Mouse (Mus musculus) thymus, postnatal 10 days (tissue): ENCODE data around the gene Pecam1.
"Not testable (repeated sequence)": the region's sequence is repeated elsewhere in the genome, so short reads cannot be mapped to it uniquely, and the experiment has no call there.

Experiments
- DNase-seq, 2 experiments: peaks; one replicate each; pipeline ENCODE4 v3.0.0; 2021; ENCODE audit warnings: low spot score in 2 of 2

The Pecam1 gene

GRCm38 (mm10) chr11:106667855-106668254 is 82.6 kb downstream of the Pecam1 start:
- no peak for DNase-seq

DNA sequence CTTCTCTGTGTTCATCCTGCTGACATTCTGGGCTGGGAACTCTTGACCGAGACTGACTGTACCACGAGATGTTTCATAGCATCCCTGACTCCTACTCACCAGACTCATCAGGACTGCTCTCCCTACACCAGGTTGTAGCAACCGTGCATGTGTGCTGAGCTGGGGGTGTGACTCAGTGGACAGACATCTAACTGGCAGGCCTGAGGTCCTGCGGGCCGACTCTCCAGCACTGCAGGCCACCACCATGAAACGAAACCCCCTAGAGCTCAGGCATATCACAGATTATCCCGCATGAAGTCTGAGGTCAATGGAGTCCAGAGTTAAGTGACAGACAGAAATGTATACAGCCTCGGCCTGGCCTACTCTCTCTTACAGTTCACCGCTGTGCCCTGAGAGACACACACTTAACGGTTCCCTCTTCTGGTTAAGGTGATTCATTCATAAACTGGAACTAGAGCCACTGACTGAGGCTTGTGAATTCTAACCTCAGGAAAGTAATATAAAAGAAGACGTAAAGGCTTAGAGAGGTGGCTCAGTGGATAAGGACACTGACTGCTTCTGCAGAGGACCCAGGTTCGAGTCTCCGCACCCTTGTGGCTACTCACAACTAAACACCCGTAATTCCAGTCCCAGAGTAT is 83.8 kb downstream of the Pecam1 start:
- DNase-seq: no peak

DNA sequence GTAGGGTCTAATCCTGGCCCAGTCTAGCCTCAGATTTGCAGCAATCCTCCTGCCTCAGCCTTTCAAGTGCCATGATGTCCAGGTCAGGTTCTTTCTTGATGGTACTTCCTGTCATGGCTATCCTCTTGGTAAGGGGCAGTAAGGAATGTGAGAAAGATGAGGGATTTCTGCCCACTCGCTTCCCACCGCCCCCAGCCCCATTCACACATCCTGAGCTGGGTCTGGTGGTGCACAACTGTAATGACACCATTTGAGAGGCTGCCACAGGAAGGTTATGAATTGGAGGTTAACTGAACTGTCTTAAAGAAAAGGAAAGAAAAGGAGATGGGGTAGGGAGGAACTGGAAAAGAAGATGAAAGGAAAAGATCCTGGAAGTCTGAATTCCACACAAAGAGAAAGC is 84.6 kb downstream of the Pecam1 start:
- DNase-seq: no peak

DNA sequence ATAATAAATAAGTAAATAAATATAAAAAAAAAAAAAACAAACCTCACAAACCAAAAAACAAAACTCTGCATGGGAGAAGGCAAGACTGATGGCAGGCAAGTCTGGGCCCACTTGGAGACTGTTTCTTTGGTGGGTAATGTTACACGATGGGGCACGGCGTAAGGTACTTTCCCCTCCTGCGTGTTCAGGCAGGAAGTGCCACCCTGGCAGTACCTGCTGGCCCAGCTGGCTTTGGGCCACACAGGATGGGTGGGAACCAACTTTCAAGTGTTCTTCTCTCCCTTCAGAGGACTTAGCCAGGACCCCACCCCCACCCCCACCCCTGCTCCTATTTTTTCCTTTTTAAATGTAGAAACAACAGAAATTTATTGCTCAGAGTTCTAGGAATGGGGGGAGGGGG is 85.1 kb downstream of the Pecam1 start:
- DNase-seq: peak in 1 of 2 experiments; percentile 50

DNA sequence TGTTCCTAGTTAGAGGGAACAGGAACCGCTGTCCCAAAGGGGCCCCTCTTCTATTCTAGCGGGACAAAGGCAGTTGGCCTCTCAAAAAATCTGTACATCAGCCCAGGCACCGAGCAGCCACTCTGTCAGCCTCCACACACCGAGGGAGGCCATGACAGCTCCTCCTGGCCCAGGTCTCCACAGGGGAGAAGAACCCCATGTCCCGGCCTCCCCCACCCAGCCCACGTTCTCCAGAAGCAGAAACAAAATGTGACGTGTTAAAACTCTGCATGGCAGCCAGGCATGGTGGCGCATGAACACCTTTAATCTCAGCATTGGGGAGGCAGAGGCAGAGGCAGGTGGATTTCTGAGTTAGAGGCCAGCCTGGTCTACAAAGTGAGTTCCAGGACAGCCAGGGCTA is 85.7 kb downstream of the Pecam1 start:
- no peak for DNase-seq

GRCm38 (mm10) chr11:106663838-106664237 is 86.6 kb downstream of the Pecam1 start:
- no peak for DNase-seq

DNA sequence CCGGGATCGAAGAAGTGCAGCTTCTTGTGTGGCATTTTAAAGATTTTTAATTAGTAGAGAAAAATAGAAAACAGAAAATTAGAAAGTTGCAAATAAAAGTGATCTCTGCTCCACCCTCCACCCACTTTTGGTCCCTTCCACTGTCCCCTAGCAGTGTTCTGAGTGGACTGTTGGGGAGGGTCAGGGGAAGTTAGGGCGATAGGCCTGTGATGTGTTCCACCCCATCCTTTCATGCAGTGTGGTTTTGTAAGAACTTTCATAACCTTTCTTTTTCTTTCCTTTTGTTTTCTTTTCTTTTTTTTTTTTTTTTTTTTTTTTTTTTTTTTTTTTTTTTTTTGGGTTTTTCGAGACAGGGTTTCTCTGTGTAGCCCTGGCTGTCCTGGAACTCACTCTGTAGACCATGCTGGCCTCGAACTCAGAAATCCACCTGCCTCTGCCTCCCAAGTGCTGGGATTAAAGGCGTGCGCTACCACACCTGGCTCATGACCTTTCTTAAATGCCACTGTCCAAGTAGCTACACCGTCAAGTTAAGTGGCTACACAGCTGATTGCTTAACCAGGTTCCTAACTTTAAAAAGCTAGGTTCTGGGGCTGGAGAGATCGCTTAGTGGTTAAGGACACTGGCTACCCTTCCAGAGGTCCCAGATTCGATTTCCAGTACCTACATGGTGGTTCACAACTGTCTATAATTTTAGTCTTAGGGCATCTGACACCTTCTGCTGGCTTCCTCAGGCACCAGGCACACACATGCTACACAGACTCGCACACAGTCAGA is 87.6 kb downstream of the Pecam1 start:
- DNase-seq: no peak

DNA sequence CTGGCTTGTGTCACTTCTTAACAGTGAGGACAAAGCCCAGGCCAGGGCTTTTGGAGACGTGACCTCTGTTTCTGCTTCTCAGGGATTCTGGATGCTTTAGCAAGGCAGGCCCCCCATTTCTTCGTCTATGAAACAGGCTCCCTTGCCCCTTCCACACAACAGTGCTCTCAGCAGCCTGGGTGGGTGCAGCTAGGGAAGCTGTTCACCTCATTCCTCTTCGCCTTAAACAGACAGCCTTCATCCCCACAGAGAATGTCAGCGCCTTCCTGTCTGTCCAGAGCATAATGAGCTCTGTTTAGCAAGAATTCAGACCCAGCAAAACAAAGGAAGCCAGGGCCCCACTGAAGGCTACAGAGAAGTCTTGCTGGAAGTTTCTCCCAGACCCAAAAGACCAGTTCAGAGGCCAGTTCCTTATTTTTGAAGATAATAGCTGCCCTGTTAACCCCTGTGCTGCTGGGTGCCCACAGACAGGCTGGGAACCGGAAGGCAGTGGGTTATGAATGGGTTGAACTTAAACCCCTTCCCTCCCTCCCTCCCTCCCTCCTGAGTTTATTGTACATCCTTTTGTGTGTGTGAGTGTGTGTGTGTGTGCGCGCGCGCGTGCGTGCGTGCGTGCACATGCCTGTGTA is 89.9 kb downstream of the Pecam1 start:
- no peak for DNase-seq

- no peak for DNase-seq
These were observed 90.7 kb downstream of the Pecam1 start for GRCm38 (mm10) chr11:106659598-106660295.

- peak in 1 of 2 experiments; percentile 29 for DNase-seq
These were observed 92.2 kb downstream of the Pecam1 start for GRCm38 (mm10) chr11:106658051-106658880.

GRCm38 (mm10) chr11:106656896-106657498 is 93.4 kb downstream of the Pecam1 start:
- DNase-seq: not testable (repeated sequence)

DNA sequence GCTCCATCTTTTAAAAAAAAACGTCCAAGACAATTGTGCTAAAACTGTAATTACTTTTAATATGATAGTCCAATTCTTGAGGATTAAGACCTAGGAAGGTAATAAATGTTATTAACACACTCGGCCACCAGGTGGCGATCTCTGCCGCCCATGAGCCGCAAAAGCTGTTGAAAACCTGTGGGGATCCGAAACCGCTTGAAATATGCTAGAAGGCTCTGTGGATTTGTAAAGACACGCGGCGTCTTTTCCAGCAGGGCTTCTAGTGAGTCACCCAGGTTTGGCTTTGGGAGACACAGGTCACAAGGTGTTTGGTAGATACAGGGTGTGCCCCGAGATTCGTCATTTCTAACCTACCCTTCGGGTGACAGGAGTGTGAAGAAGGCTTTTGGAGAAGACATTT is 102.1 kb downstream of the Pecam1 start:
- peak; percentile 51 to 80 for DNase-seq

- no peak for DNase-seq
These were observed 107.3 kb downstream of the Pecam1 start for GRCm38 (mm10) chr11:106642966-106643637.

DNA sequence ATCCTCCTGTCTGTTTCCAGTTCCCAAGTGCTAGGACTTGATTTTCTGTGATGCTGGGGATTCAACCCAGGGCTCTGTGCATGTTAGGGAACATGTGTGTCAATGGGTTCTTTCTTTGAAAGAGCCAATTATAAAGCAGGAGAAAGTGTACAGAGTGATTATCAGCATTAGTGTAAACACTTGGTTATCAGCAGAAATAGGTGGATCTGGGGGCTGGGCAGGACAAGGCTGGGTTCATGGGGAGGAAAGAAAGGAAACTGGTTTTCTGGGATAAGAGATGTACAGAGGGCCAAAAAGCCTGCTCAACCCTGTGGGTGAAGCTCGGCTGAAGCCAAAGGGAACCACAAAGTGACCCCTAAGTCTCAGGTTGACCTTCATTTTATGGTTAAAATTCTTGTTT is 108.8 kb downstream of the Pecam1 start:
- DNase-seq: no peak

GRCm38 (mm10) chr11:106640059-106640458 is 110.4 kb downstream of the Pecam1 start:
- DNase-seq: no peak

- DNase-seq: no peak
These were observed 111.1 kb downstream of the Pecam1 start for GRCm38 (mm10) chr11:106639356-106639692.

- no peak for DNase-seq
These were observed 111.7 kb downstream of the Pecam1 start for GRCm38 (mm10) chr11:106638551-106639355.

DNA sequence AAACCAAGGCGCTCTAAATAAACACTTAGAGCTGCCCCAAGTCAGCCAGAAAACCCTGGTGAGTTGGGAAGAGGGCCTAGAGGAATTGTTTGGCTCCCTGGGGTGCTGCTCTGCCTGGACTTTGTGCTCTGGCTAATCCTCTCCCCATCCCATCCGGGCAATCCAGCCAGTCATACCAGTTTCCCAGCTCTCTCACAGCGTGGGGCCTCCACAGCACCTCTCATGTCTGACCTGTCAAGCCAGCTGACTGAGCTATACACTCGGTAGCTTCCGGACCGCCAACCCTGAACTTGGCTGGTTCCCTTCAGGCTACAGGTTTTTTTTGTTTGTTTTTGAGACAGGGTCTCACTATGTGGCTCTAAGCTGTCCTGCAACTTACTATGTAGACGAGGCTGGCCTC is 112.7 kb downstream of the Pecam1 start:
- DNase-seq: no peak

DNA sequence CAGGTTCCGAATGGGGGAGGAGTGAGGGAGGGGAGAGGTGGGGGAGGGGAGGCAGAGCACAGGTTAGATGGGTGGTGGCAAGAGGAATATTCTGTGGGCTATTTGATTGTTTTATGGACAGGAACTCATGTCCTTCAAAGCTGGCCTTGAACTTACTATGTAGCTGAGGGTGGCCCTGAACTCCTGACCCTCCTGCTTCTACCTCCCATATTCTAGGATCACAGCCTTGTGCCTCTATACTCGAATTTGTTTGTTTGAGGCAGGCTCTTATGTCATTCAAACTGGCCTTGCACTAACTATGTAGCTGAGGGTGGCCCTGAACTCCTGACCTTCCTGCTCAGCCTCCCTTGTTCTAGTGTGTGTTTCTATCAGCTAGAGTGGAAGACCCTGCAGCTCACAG is 114.5 kb downstream of the Pecam1 start:
- no peak for DNase-seq

DNA sequence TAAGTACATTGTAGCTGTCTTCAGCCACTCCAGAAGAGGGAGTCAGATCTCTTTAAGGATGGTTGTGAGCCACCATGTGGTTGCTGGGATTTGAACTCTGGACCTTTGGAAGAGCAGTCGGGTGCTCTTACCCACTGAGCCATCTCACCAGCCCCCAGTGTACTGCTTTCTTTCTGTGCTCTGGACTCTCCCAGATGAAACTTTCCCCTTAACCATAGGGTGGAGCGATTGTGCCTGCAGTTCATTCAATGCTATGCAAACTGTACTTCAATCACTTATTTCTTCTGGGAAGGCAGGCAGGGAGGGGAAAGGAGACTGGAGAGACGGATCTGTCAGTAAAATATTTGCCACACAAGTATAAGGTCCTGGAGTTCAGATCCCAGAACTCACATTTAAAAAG is 116.3 kb downstream of the Pecam1 start:
- DNase-seq: not testable (repeated sequence)
